Mouse (Mus musculus): ENCODE measurements at regions not wholly inside any gene's neighbourhood (a gene's known extent, or its start where the extent isn't known, plus 50 kb on each side); places are given as distances from the start of the nearest gene placed in this dataset.

DNA sequence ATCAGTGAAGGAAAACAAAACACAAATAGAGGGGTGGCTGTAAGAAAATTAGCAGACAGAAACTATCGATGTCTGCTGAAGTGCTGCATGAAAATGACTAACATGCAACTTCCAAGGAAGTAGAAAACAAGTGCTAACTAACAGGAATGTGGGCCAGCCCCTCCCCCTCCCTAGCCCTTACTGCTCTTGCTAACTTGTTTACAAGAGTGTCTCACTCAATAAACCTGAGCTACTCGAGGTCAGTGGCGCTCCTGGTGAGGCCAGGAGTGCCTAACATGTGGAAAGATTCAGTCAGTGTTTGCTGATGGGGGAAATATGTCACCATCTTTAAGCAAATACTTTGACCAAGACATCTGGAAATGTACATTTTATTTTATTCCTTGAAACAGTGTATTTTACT is 221.5 kb downstream of the Fign start:
- Histone ChIP-seq H3K4me3 (no peak overlapping the region), H3K79me2 (ENCODE audit: control insufficient read depth, insufficient read depth) (no peaks in the 10 kb centered on the region), H3K4me2 (ENCODE audit: low read depth) (no peak overlapping the region), H3K27me3 (ENCODE audit: control insufficient read depth, insufficient read depth, insufficient read length) (no peaks in the 10 kb centered on the region), H3ac (ENCODE audit: control insufficient read depth, insufficient read length) (no peak overlapping the region), H3K36me3 (ENCODE audit: control insufficient read depth, insufficient read depth) (no peaks in the 10 kb centered on the region)
- TF ChIP-seq MAX (IDR thresholded peaks at IDR 0.05; ENCODE audit: low read depth) (no peak), USF1 (IDR thresholded peaks at IDR 0.05; ENCODE audit: low read depth) (no peak)

DNA sequence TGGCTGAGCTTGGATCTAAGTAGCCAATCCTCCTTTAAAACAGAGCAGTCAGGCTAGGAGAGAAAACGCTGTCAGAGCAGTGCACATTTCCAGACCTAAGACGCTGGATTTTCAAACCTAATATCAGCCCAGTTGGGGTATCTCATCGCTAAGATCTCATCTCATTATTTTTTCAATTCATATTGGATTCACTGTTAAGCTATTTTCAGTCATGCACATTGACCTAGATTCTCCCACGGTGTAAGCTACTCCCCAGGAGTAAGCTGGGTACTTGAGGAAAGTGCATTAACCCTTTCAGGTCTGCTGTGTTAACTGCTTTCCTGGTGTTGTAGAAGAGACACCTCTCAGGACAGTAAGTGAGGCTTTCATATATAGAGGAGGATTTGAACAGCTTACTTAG is 222.7 kb downstream of the Fign start:
- Histone ChIP-seq H3ac (ENCODE audit: control insufficient read depth, insufficient read length) (no peak overlapping the region), H3K4me2 (ENCODE audit: low read depth) (no peak overlapping the region), H3K79me2 (ENCODE audit: control insufficient read depth, insufficient read depth) (no peaks in the 10 kb centered on the region), H3K36me3 (ENCODE audit: control insufficient read depth, insufficient read depth) (no peaks in the 10 kb centered on the region), H3K27me3 (ENCODE audit: control insufficient read depth, insufficient read depth, insufficient read length) (no peaks in the 10 kb centered on the region), H3K4me3 (no peak overlapping the region)
- TF ChIP-seq SRF (IDR thresholded peaks at IDR 0.05; ENCODE audit: control insufficient read depth, insufficient read length, low read depth) (no peak), POLR2AphosphoS2 (IDR thresholded peaks at IDR 0.05; ENCODE audit: insufficient read length, low read depth) (no peak), MAX (IDR thresholded peaks at IDR 0.05; ENCODE audit: low read depth) (no peak), USF1 (IDR thresholded peaks at IDR 0.05; ENCODE audit: low read depth) (no peak), CEBPB (IDR thresholded peaks at IDR 0.05; ENCODE audit: insufficient read depth, poor library complexity, severe bottlenecking) (no peak), REST (IDR thresholded peaks at IDR 0.05; ENCODE audit: insufficient read depth, insufficient read length) (no peak), POLR2A (IDR thresholded peaks at IDR 0.05; ENCODE audit: insufficient read length, low read depth) (no peak)

DNA sequence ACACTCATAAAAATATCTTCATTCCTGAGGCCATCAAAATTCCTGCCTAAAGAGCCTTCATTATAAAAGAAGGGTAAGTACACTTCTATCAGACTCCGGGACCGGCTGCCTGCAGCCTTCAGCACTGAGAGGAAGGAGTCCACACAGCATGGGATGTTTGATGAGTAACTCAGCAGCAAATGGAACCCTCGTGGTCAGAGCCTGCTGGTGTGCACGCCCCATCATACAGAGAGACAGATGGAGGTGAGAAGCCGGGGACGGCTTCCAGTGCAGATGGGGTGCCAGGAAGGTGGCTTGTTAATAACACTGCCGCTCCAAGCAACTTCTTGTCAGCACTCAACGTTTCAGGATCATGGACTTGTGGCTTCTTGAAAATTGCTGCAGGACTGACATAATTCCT is 231.3 kb downstream of the Fign start:
- Histone ChIP-seq H3K27me3 (ENCODE audit: control insufficient read depth, insufficient read depth, insufficient read length) (no peaks in the 10 kb centered on the region), H3K4me3 (no peak overlapping the region), H3K4me2 (ENCODE audit: low read depth) (no peak overlapping the region), H3K36me3 (ENCODE audit: control insufficient read depth, insufficient read depth) (no peaks in the 10 kb centered on the region), H3K79me2 (ENCODE audit: control insufficient read depth, insufficient read depth) (no peaks in the 10 kb centered on the region), H3ac (ENCODE audit: control insufficient read depth, insufficient read length) (no peak overlapping the region)
- no peak for TF ChIP-seq MYOD1 (IDR thresholded peaks at IDR 0.05; ENCODE audit: control insufficient read depth in 1 of 3, insufficient read length in 2 of 3, low read depth in 2 of 3)
- TF ChIP-seq REST (IDR thresholded peaks at IDR 0.05; ENCODE audit: insufficient read depth, insufficient read length) = no peak
- no peak for TF ChIP-seq USF1 (IDR thresholded peaks at IDR 0.05; ENCODE audit: low read depth)
- no peak for TF ChIP-seq MYOG (IDR thresholded peaks at IDR 0.05; ENCODE audit: control insufficient read depth in 1 of 3, insufficient read depth in 1 of 3, insufficient read length in 2 of 3, low read depth in 2 of 3)
- no peak for TF ChIP-seq E2F4 (IDR thresholded peaks at IDR 0.05; ENCODE audit: insufficient read depth)
- no peak for TF ChIP-seq SRF (IDR thresholded peaks at IDR 0.05; ENCODE audit: control insufficient read depth, insufficient read length, low read depth)
- TF ChIP-seq TCF12 (IDR thresholded peaks at IDR 0.05; ENCODE audit: insufficient read depth, poor library complexity, severe bottlenecking) = no peak
- no peak for TF ChIP-seq POLR2A (IDR thresholded peaks at IDR 0.05; ENCODE audit: insufficient read length, low read depth)

DNA sequence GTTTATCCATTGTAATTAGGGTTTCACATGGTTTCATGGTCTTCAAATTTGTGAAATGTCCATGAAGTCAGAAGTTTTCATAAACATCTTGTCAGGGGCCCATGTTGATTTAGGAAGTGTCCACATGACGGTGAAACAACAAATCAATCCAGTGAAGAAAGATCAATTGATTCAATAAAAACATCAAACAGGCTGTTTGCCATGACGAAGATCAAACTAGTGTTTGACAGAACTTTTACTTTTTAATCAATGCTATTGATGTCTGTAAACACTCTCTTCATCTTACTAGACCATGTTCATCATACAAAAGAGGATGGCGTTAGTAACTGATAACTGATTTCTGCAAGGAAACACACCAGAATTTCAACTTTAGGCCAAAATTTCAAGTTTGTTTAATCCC is 236.0 kb downstream of the Fign start:
- H3ac ChIP-seq (ENCODE audit: control insufficient read depth, insufficient read length) = no peak overlapping the region
- TF ChIP-seq CEBPB (IDR thresholded peaks at IDR 0.05; ENCODE audit: insufficient read depth, poor library complexity, severe bottlenecking) = no peak
- no peak for TF ChIP-seq TCF12 (IDR thresholded peaks at IDR 0.05; ENCODE audit: insufficient read depth, poor library complexity, severe bottlenecking)
- no peak for TF ChIP-seq E2F4 (IDR thresholded peaks at IDR 0.05; ENCODE audit: insufficient read depth)
- TF ChIP-seq MAX (IDR thresholded peaks at IDR 0.05; ENCODE audit: low read depth) = no peak
- no peak for TF ChIP-seq MYOG (IDR thresholded peaks at IDR 0.05; ENCODE audit: control insufficient read depth in 1 of 3, insufficient read depth in 1 of 3, insufficient read length in 2 of 3, low read depth in 2 of 3)
- no peak for TF ChIP-seq REST (IDR thresholded peaks at IDR 0.05; ENCODE audit: insufficient read depth, insufficient read length)
- TF ChIP-seq TCF3 (IDR thresholded peaks at IDR 0.05; ENCODE audit: insufficient read length, low read depth) = no peak
- TF ChIP-seq POLR2A (IDR thresholded peaks at IDR 0.05; ENCODE audit: insufficient read length, low read depth) = no peak
- no peak for TF ChIP-seq SRF (IDR thresholded peaks at IDR 0.05; ENCODE audit: control insufficient read depth, insufficient read length, low read depth)
- TF ChIP-seq POLR2AphosphoS2 (IDR thresholded peaks at IDR 0.05; ENCODE audit: insufficient read length, low read depth) = no peak
- no peak for TF ChIP-seq USF1 (IDR thresholded peaks at IDR 0.05; ENCODE audit: low read depth)
- no peak for TF ChIP-seq MYOD1 (IDR thresholded peaks at IDR 0.05; ENCODE audit: control insufficient read depth in 1 of 3, insufficient read length in 2 of 3, low read depth in 2 of 3)
- H3K4me2 ChIP-seq (ENCODE audit: low read depth) = no peak overlapping the region
- H3K27me3 ChIP-seq (ENCODE audit: control insufficient read depth, insufficient read depth, insufficient read length) = no peaks in the 10 kb centered on the region
- no peaks in the 10 kb centered on the region for H3K79me2 ChIP-seq (ENCODE audit: control insufficient read depth, insufficient read depth)
- H3K4me3 ChIP-seq = no peak overlapping the region
- H3K36me3 ChIP-seq (ENCODE audit: control insufficient read depth, insufficient read depth) = no peaks in the 10 kb centered on the region

DNA sequence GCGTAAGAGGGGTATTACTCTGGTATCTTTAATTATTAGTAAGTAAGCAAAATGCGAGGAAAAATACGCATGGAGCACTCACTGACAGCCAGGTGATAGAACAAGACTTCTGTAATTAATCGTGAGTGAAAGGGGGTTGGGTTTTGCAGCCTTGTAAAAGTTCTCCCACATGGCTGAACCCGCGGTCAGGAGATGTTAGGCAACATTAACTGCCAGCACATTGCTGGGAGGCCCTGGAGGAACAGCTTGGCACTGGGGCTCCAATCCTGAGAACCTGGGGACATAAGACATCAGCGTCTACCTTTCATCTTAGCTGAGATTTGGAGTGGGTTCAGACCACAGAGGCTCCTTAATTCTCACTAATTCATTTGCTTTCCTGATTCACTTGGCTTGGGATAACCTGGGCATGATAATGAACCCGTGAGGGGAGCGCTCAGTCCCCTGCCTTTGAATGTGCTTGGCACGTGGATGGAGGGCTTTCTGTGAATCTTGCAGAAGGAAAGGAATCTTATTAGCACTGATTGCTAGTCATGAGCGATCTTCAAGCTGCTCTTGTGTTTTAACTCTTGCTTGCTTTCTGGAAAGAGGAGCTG is 241.3 kb downstream of the Fign start:
- H3K27me3 ChIP-seq (ENCODE audit: control insufficient read depth, insufficient read depth, insufficient read length) = no peaks in the 10 kb centered on the region
- no peak overlapping the region for H3K4me3 ChIP-seq
- H3ac ChIP-seq (ENCODE audit: control insufficient read depth, insufficient read length) = no peak overlapping the region
- no peaks in the 10 kb centered on the region for H3K79me2 ChIP-seq (ENCODE audit: control insufficient read depth, insufficient read depth)
- no peak overlapping the region for H3K4me2 ChIP-seq (ENCODE audit: low read depth)
- H3K36me3 ChIP-seq (ENCODE audit: control insufficient read depth, insufficient read depth) = no peaks in the 10 kb centered on the region
- TF ChIP-seq POLR2AphosphoS2 (IDR thresholded peaks at IDR 0.05; ENCODE audit: insufficient read length, low read depth) (no peak), REST (IDR thresholded peaks at IDR 0.05; ENCODE audit: insufficient read depth, insufficient read length) (no peak), CEBPB (IDR thresholded peaks at IDR 0.05; ENCODE audit: insufficient read depth, poor library complexity, severe bottlenecking) (no peak), MAX (IDR thresholded peaks at IDR 0.05; ENCODE audit: low read depth) (no peak), MYOD1 (IDR thresholded peaks at IDR 0.05; ENCODE audit: control insufficient read depth in 1 of 3, insufficient read length in 2 of 3, low read depth in 2 of 3) (no peak), E2F4 (IDR thresholded peaks at IDR 0.05; ENCODE audit: insufficient read depth) (no peak), POLR2A (IDR thresholded peaks at IDR 0.05; ENCODE audit: insufficient read length, low read depth) (no peak), USF1 (IDR thresholded peaks at IDR 0.05; ENCODE audit: low read depth) (no peak), TCF12 (IDR thresholded peaks at IDR 0.05; ENCODE audit: insufficient read depth, poor library complexity, severe bottlenecking) (no peak), SRF (IDR thresholded peaks at IDR 0.05; ENCODE audit: control insufficient read depth, insufficient read length, low read depth) (no peak), MYOG (IDR thresholded peaks at IDR 0.05; ENCODE audit: control insufficient read depth in 1 of 3, insufficient read depth in 1 of 3, insufficient read length in 2 of 3, low read depth in 2 of 3) (no peak), TCF3 (IDR thresholded peaks at IDR 0.05; ENCODE audit: insufficient read length, low read depth) (no peak)

Data from myocyte (in vitro differentiated cells).